Mouse (Mus musculus): ENCODE results near the gene Pfdn4.

Pfdn4 gene

GRCm38 (mm10) chr2:170498011-170498410 is 1.8 kb downstream of the Pfdn4 start:
- DNase-seq, result peak; percentile 33 to 70

- DNase-seq, result no peak
Measured at GRCm38 (mm10) chr2:170503343-170503742, 7.1 kb downstream of the Pfdn4 start.

- no peak for DNase-seq
Measured at GRCm38 (mm10) chr2:170503983-170504382, 7.8 kb downstream of the Pfdn4 start.

- DNase-seq, result peak; percentile 81 to 88
Measured at GRCm38 (mm10) chr2:170507734-170508133, 11.5 kb downstream of the Pfdn4 start.

GRCm38 (mm10) chr2:170508821-170509220 is 12.6 kb downstream of the Pfdn4 start:
- peak; percentile 91 to 98 for DNase-seq

- peak; percentile 93 to 96 for DNase-seq
Measured at GRCm38 (mm10) chr2:170511073-170511891, 15.1 kb downstream of the Pfdn4 start.

- no peak for DNase-seq
Measured at GRCm38 (mm10) chr2:170513756-170514155, 17.5 kb downstream of the Pfdn4 start.

- peak; percentile 63 to 74 for DNase-seq
Measured at GRCm38 (mm10) chr2:170520321-170520971, 24.2 kb downstream of the Pfdn4 start.

- DNase-seq, result peak in 1 of 2 experiments; percentile 61
Measured at GRCm38 (mm10) chr2:170526513-170526912, 30.3 kb downstream of the Pfdn4 start.

GRCm38 (mm10) chr2:170528061-170528460 is 31.8 kb downstream of the Pfdn4 start:
- peak in 1 of 2 experiments; percentile 54 for DNase-seq

GRCm38 (mm10) chr2:170529766-170530165 is 33.5 kb downstream of the Pfdn4 start:
- DNase-seq, result no peak

- DNase-seq, result no peak
Measured at GRCm38 (mm10) chr2:170530256-170530655, 34.0 kb downstream of the Pfdn4 start.

GRCm38 (mm10) chr2:170534116-170534802 is 38.0 kb downstream of the Pfdn4 start:
- no peak for DNase-seq

GRCm38 (mm10) chr2:170534803-170535174 is 38.6 kb downstream of the Pfdn4 start:
- DNase-seq, result no peak

- no peak for DNase-seq
Measured at GRCm38 (mm10) chr2:170535841-170536240, 39.6 kb downstream of the Pfdn4 start.

- DNase-seq, result peak in 1 of 2 experiments; percentile 6
Measured at GRCm38 (mm10) chr2:170539211-170539610, 43.0 kb downstream of the Pfdn4 start.

GRCm38 (mm10) chr2:170543625-170544024 is 47.4 kb downstream of the Pfdn4 start:
- no peak for DNase-seq

- peak; percentile 36 to 52 for DNase-seq
Measured at GRCm38 (mm10) chr2:170544159-170544558, 47.9 kb downstream of the Pfdn4 start.

GRCm38 (mm10) chr2:170544950-170545349 is 48.7 kb downstream of the Pfdn4 start:
- DNase-seq, result peak in 1 of 2 experiments; percentile 20

- DNase-seq, result peak in 1 of 2 experiments; percentile 15
Measured at GRCm38 (mm10) chr2:170545745-170546144, 49.5 kb downstream of the Pfdn4 start.

- peak; percentile 13 to 51 for DNase-seq
Measured at GRCm38 (mm10) chr2:170547526-170547925, 51.3 kb downstream of the Pfdn4 start.

- DNase-seq, result no peak
Measured at GRCm38 (mm10) chr2:170548046-170548445, 51.8 kb downstream of the Pfdn4 start.

- peak; percentile 49 to 73 for DNase-seq
Measured at GRCm38 (mm10) chr2:170549146-170549545, 52.9 kb downstream of the Pfdn4 start.

Data from kidney, postnatal 25 days (tissue).